Mouse (Mus musculus): ENCODE data around the gene Slc25a38.

DNA sequence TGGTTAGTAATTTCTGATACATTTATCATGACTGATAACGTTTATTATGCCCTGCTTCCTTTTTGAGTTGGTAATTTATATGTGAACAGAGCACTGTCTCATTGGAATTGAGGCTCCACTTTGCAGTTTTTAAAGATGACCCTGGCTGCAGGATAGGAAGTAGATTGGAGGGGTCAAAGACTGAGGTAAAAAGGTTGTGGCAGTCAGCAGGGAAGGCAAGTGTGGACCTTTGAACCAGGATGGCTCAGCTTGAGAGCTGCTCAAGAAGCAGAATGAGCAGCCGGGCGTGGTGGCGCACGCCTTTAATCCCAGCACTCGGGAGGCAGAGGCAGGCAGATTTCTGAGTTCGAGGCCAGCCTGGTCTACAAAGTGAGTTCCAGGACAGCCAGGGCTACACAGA, 3.3 kb downstream of the Slc25a38 start:
- no peak for TF ChIP-seq CTCF (IDR thresholded peaks at IDR 0.05; ENCODE audit: low read depth, low read length)
- no peak for TF ChIP-seq POLR2AphosphoS5 (IDR thresholded peaks at IDR 0.05; ENCODE audit: insufficient replicate concordance, low read depth, low read length)
- no peak for TF ChIP-seq GATA1 (IDR thresholded peaks at IDR 0.05; ENCODE audit: borderline replicate concordance, low read length)
- no peak for TF ChIP-seq GATA2 (IDR thresholded peaks at IDR 0.05; ENCODE audit: borderline replicate concordance, low read depth, low read length)

Data from G1E (cell line).